Mouse (Mus musculus) heart, postnatal 25 days (tissue): ENCODE results near the gene Gm20388. TPM values are rescaled to one million over a fixed set of nuclear protein-coding genes. Genes with fewer than 3 reads are reported as not detected.
A peak's percentile ranks its signal among the peaks of the same experiment; 100 is the strongest.

Source experiments
- DNase-seq: peaks from one replicate; pipeline ENCODE4 v3.0.0; 2022; ENCODE audit warnings: low spot score
- intact Hi-C: fragments of 180-260 bp; cut with DNase I; formaldehyde crosslinking; loops from one replicate; pipeline ENCODE4 v1.15.1; 2025
- total RNA-seq, 2 experiments: library from RNA; stranded (reverse); gene quantifications; 2 replicates each; pipeline ENCODE4 v1.2.3; 2021

The Gm20388 gene
- total RNA-seq, 2 experiments from 2014 or later: 2.7 TPM; not detected in 1

DNA sequence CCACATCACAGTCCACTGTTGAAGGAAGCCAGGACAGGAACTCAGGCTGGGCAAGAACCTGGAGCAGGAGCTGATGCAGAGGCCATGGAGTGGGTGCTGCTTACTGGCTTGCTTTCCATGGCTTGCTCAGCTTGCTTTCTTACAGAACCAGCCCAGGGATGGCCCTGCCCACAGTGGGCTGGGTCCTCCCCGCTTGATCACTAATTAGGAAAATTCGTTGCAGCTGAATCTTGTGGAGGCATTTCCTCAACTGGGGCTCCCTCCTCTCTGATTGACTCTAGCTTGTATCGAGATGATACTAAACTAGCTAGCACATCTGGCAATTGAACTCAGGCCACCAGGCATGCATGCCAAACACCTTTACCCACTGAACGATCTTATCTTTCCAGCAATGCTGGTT, 4128.7 kb downstream of the Gm20388 start:
- intact Hi-C loops: no loop called here

DNA sequence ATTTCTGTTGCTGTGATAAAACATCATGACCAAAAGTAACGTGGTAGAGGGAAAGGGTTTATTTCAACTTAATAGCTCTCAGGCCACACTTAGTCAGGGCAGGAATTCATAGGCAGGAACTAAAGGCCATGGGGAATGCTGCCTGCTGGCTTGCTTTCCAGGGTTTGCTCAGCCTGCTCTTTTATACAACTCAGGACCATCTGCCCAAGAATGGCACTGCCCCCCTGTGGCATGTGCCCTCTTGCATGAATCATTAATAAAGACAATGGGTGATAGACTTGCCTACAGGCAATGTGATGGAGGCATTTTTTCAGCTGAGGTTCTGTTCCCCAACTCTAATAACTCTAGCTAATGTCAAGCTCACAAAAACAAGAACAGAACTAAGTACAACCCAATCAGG, 4131.6 kb downstream of the Gm20388 start:
- intact Hi-C loops: no loop called here
- DNase-seq: no peak

More for the DNA sequence above, 4128.7 kb downstream of the Gm20388 start:
- no peak for DNase-seq

DNA sequence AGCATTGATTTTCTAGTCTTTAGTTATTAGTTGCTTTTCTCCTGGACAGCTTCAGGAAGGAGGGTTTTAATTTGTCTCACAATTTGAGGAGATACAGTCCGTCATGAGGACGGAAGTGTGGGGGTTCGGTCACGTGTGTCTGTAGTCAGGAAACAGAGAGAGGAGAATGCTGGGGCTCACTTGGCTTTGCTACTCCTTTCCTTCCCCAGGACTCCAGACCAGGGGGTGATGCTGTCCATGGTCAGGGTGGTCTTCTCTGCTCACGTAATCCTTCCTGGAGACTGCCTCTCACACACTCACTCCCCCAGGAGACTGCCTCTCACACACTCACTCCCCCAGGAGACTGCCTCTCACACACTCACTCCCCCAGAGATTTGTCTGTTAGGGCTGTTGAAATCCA, 4133.8 kb downstream of the Gm20388 start:
- DNase-seq: no peak
- intact Hi-C loops: no loop called here

DNA sequence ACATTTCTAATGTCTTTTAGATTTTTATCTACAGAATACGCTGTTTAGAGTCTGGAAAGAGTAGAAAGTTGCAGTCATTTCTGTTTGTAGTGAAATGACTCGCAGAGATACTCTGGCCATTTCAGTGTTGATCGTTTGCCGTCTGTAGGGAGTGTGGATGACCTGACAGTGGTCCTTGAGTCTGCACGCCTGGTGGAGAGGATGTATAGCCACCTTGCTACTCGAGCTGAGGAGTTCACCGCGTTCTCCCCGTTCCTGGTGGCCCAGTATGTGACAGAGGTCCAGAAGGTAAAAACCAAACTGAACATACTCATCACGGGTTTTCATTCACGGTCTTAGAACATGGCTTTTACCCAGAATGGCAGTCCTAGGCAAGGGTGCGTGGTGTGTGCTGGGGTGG, 4134.3 kb downstream of the Gm20388 start:
- intact Hi-C loops: no loop called here
- no peak for DNase-seq

DNA sequence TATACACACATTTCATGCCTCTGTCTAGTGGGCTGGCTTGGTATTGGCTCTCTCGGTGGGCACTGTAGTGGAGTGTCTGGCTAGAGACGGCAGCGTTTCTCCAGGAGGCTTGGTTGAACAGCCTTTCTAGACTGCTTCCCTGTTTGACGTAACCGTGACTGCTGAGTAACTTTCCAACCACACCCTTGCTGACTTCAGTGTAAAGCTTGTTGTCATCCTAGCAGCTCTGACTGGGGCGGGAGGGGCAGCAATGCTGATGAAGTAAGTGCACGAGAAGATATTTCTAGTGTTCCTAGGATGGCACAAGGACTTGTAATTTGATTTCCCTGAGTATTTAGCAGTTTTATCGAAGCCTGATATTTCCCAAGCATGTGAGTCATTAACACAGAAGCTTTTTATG, 4135.2 kb downstream of the Gm20388 start:
- DNase-seq: no peak
- intact Hi-C loops: no loop called here

DNA sequence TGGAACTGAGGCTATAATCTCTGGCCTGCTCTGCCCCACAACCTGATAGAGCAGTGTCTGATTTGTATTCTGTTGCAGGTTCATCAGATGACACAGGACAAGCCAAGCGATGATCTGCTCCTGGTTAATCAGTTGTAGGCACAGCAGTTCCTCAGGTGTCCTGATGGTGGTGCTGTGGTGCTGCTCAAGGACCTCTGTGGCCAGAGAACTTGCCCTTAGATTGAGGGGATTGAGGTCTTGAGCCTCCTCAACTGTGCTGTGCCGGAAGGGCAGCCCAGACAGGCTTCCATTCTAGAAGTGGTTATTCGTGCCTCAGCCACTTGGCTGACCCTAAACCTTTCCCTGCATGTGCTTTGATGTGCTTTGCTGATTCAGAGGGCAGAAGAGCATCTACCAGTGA, 4141.5 kb downstream of the Gm20388 start:
- intact Hi-C loops: loop anchor here (1.0 to 5.0 kb wide), 3 partner anchors 180 to 297 kb away; partner anchors contain the start of gene Galnt2
- peak; percentile 19 for DNase-seq

DNA sequence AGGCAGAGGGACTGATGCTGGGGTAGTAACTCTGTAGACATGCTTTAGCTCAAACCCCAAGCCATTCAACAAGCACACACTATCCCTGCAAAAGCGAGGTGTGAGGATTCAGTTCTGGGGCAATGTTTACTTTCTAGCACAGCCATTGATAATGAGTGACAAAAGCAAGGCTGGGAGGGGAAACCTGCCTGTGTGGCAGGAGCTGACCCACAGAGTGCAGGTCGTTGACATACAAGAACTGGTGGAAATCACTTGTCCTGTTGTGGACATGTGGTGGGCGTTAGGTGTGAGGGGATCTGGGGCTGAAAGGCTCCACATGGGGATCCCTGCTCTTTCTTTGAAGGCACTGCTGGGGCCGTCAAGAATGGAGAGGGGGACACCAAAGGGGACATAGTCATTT, 4141.9 kb downstream of the Gm20388 start:
- intact Hi-C loops: loop anchor here (1.0 to 5.0 kb wide), 3 partner anchors 180 to 297 kb away; partner anchors contain the start of gene Galnt2
- DNase-seq: no peak

DNA sequence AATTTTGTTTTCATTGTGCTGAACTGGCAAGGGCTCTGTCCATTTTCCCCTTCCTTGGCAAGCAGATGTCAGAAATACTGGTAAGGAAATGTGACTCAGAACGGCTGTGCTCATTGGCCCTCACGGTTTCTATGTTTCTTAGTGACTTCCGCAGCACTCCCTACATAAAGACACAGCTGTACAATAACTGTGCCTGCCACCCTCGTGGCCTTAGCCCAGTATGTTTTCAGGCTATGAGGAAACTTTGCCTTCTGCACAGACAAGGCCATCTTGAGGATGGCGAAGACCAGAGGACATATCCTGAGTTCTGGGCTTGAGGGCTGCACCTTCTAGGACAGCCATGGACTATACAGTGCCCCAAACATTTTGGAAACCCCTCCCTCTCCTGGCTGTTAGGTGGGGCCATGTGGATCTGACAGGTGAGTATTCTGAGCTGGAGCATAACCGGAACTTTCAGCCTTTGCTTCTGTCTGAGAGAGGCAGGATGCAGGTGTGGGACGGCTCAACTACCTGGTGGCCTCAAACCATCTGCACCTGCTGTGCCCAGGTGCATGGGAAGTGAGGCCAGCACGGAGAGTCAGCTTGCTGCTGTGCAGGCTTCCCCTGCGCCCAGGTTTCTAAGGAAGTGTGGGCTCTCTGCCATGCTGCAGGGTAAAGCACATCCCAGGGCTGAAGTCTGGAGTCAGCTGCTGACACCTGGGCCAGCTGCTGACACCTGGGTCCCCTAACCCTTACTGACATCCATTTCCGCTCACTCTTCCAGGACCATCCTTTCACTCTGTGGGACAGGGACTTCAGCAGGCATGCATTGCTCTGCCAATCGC, 4146.4 kb downstream of the Gm20388 start:
- intact Hi-C loops: no loop called here
- DNase-seq: no peak

DNA sequence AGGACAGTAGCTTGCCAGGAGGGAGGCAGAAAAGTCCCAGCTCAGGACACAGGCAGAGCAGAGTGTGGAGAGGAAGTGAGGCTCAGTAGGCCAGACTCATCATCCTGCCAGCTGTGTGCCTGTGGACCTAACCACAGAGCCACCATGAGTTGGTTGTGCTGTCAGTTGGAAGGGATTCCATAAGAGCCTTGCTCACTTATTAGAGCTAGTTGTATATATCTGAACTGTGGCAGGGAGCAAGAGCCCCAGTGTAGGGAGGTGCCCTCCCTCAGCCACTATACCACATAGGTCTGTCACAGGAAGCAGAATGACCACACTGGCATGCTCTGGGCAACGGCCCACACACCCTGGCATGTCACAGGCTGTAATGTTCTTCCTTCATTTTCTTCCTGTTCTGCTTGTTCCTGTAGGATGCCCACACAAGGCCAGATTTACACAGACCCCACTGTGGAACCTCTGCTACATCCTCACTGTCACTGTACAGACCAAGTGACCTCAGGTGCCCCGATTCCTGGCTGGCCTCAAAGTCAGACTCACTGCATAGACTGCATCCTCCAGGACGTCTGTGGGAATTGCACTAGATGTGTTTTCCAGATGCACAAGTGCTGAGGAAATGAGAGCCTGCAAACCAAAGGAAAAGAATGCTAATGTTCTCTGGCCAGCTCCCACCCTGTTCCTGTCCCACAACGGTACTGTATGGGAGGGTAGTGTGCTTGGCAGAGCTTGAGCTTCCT, 4155.9 kb downstream of the Gm20388 start:
- intact Hi-C loops: loop anchor here (5.0 kb wide), 2 partner anchors 166 to 216 kb away; partner anchors contain the start of gene Galnt2
- DNase-seq: peak; percentile 48

DNA sequence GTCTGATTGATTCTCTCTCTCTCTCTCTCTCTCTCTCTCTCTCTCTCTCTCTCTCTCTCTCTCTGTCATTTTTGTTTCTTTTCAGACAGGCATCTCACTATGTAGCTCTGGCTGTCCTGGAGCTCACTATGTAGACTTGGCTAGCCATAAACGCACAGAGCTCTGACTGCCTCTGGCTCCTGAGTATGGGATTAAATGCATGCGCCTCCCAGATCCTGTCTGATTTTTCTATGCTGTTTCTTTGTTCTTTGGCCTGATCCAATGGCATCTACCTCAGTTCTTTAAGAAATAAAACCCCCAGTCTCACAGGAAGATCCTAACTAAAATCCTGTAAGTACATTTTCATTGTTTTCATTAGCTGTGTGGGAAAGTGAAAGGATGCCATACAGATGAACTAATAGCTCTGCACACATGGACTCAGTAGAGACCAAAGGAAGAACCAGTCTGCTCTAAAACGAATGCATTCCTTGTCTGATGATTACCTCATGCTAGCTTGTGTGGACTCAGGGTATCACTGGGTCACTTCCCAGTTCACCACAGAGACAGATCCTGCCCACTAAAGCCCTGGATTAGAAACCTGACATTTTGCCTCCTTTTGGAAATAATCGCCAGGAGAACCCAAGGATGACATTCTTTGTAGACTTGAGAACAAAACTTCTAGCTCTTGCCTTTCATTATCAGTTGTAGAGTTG, 4156.6 kb downstream of the Gm20388 start:
- DNase-seq: no peak
- intact Hi-C loops: loop anchor here (5.0 kb wide), 2 partner anchors 165 to 215 kb away; partner anchors contain the start of gene Galnt2

DNA sequence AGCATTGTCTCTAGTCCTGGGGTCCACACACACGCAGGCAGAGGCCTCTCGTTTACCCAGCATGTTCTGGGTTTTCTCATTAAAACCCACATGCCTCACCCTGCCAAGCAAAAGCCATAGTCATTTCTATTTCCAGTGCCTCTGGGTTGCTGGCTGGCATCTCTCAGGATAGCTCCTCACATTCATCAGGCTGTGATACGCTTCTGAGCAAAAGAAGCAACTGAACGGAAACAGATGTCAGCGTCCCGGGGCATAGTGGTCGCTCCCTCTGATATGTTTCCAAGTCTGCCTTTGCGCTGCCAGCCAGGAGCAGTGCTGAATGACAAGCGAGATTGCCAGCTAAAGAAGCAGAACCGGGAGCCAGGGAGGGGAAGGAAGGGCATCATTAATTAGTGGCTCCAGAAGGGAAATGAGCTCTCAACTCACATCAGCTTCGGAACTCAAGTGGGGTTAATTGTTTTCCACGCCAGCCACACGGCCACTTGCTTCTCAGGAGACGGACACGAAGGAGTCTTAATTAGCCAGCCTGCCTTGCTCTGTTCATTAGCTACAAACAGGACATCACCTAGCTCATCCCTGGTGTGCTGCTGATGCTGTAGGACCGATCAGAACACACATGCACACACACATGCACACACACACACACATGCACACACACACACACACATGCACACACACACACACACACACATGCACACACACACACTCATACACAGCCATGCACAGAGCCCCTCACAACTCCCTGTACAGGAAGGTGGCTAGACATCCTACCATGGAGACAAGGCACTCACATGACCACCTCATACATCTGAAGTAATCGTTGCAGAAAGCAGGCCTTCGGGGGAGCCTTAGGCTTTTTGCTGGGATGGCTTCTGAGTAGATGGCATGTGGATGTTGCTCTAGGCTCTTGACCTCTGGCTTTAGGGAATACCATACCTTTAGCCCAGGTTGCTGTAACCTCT, 4160.0 kb downstream of the Gm20388 start:
- no peak for DNase-seq
- intact Hi-C loops: no loop called here

DNA sequence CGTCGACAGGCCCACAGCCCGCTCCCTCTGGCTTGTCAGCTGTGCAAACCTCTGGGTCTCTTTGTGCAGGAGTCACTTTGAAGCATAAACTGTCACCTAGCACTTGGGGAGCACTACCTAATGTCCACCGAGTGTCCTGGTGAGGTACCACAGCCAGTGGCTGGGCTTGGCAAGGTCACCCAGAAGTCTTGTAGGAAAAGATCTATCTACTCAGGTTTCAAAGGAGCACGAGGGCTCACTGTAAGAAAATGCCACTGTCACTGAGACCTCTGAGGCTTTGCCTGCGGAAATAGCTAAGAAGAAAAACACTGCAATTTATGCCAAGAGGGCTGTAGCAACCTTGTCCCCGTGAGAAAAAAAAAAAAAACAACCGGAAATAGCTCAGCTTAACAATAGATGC, 4165.3 kb downstream of the Gm20388 start:
- DNase-seq: no peak
- intact Hi-C loops: no loop called here

DNA sequence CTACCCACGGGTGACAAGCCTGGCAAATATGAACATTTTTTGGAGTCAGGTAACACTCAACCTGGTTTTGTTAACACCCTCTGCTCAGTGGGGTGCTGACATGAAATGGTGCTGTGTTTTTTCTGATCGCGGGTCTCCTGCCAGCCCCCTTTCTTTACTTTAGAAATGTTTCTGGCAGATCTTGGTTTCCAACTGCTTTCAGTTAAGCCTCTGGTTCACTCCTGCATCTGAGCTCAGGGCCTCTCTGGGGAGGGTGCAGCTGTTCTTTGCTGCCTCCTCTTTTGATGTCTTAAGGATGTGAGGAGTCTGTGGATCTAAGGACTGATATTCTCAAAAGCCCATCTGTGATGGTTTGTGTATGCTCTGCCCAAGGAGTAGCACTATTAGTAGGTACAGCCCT, 4165.8 kb downstream of the Gm20388 start:
- DNase-seq: no peak
- intact Hi-C loops: no loop called here

DNA sequence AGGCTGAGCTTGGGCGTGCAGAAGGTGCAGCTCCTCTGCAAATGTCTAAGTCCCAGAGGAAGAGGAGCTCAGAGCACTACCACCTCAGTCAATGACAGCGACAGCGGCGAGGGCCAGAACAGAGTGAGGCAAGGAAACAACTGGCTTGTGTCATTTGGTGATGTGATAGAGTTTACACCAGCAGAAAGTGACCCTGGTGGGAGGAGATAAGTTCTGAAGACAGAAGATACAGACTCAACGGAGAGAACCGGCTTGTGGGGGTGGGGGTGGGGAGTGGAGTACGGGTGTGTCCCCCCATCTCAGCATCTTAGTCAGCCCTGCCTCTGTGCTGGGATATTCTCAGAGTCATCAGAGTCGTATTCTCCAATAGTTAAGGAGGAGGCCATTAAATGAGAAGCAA, 4166.7 kb downstream of the Gm20388 start:
- DNase-seq: no peak
- intact Hi-C loops: no loop called here

DNA sequence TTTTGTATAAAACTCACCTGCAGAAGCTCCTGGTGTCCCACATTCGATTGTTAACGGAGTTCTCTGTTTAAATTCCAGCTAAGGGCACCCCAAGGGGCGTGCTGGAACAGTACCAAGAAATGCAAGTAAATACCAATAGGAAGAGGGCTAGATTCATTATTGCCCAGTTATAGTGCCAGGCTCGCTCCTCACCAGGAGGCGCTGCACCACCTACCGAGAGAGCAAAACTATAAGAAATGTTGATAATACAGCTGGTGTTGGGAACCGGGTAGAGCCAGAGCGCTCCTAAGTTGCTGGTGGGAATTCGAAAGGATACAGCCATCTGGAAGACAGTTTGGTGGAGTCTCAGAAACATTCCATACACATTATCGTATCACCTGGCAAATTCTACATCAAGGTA, 4167.4 kb downstream of the Gm20388 start:
- intact Hi-C loops: no loop called here

DNA sequence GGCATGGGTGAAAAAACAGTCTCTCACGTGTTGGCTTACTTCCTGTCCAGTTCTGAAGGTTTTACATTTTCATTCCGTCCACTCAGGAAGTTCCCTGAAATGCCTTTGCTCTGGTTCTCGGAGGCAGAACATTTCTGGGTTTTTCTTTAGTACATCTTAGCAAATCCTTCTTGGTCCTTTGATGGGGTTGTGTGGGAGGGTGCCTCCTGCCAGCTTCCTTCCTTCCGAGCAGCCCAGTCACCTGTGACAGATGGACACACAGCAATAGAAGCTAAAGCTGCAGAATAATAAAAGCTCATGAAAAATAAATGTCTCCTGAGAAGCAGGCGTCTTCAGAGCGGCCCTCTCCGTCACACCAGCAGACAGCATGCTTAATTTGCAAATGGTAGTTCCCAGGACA, 4168.3 kb downstream of the Gm20388 start:
- DNase-seq: no peak
- intact Hi-C loops: no loop called here

More for the DNA sequence above, 4167.4 kb downstream of the Gm20388 start:
- no peak for DNase-seq

DNA sequence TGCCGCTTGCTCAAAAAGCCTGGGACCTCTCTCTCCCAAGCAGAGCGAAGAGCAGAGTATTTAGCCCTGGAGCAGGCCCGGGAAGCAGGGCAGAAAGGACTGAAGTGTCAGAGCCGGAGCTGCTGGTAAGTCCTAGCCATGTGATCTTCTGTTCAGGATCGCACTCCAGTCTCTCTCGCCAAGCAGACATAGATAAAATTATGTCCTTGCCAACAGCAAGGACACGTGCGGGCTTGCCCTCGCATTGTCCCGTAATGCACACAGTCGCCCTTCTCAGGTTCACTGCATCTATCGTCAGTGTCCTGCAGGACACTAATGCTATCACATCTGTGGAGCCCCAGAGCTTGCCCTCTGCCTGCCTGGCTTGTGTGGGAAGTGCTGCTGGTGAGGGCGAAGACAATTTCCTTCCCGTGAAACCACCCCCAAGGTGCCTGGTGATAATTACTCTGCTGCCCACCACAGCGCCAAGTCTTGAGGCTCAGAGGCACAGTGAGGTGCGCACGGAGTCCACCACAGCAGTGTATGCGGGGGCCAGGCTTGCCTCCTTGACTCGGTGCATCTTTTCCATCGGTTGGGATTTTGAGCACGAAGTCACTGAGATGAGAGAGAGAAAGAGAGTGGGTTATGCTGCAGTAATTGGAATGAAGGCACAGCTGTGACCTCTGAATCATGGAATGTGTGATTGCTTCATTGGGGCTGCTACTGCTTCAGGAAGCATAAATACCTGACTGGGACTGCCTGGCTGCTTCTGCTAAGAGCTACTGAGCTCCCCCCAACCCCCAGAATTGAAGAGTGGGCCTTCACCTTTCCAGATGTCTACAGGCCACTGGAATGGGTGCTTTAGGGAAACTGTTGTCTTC, 4170.1 kb downstream of the Gm20388 start:
- intact Hi-C loops: no loop called here
- DNase-seq: no peak

DNA sequence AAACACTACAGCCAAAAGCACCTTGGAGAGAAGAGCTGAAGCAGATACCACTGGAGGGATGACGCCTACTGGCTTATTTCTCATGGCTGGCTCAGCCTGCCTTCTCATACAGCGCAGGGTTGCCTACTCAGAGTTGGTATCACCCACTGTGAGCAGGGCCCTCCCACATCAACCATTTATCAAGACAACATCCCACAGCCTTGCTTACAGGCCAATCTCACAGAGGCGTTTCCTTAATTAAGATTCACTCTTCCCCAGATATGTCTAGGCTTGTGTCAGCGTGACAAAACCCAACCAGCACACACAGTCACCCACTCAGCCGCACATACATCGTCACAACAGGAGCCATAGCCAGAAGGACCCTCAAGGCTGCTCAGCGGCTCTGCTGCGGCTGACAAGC, 4172.0 kb downstream of the Gm20388 start:
- DNase-seq: no peak
- intact Hi-C loops: no loop called here
